16 mouse cellular contexts compared by ENCODE assay signal in genomic region chr13:63544119-63544966, GRCm38 (mm10). TPM values are rescaled to one million over a fixed set of nuclear protein-coding genes. Genes with fewer than 3 reads are reported as not detected.
DNase-seq lines count a peak whose midpoint lies in the region; ATAC-seq and TF ChIP-seq lines count a peak whose summit lies in the region.
"Had no signal": no experiment of that assay in that cellular context is flagged by ENCODE, and none has a peak within 500 bp of the region (broad histone marks: within the 10 kb centered on the region; RNA-seq: fewer than 3 reads in every experiment).

No protein-coding gene starts in this region.

- no peak for TF ChIP-seq EP300 in liver, postnatal 0 days (IDR thresholded peaks at IDR 0.05; ENCODE audit: low read depth)

- no peak for DNase-seq in liver, postnatal 0 days
- DNase-seq in liver, embryonic 11.5 days (ENCODE audit: low spot score) = no peak
- DNase-seq in hindbrain, embryonic 10.5 days (ENCODE audit: low spot score) = no peak
- DNase-seq in cerebellum, adult 9-11 months = no peak
- no peak for DNase-seq in left cerebral cortex, adult 8-10 months (ENCODE audit: low spot score in 2 of 2)
- DNase-seq: cerebellum, adult 2 months; heart, adult 18-20 months; heart, postnatal 10 days; left cerebral cortex, postnatal 4 days; lung, postnatal 4 days; thymus, postnatal 36 days had no signal

- H3K27me3 ChIP-seq in liver, postnatal 0 days (ENCODE audit: insufficient read depth, low read length) = no peaks in the 10 kb centered on the region
- no peaks in the 10 kb centered on the region for H3K27me3 ChIP-seq in liver, embryonic 11.5 days (replicated peaks; ENCODE audit: control insufficient read depth, insufficient read depth, low read length)
- H3K27me3 ChIP-seq in forebrain, embryonic 12.5 days = peaks cover 18% of the 10 kb centered on the region
- no peaks in the 10 kb centered on the region for H3K27me3 ChIP-seq in hindbrain, embryonic 10.5 days (ENCODE audit: insufficient read depth, poor library complexity, severe bottlenecking)
- no peaks in the 10 kb centered on the region for H3K27me3 ChIP-seq in neural tube, embryonic 12.5 days (replicated peaks)
- H3K27me3 ChIP-seq: liver, embryonic 15.5 days had no signal

- ATAC-seq in liver, postnatal 0 days = no peak
- no peak for ATAC-seq in liver, embryonic 11.5 days (replicated peaks; ENCODE audit: low FRiP score)
- peak; percentile 58 for ATAC-seq in forebrain, embryonic 12.5 days (ENCODE audit: low FRiP score)
- no peak for ATAC-seq in neural tube, embryonic 12.5 days (ENCODE audit: low FRiP score, low read depth)
- no peak for ATAC-seq in erythroblast, adult 5-6 weeks (replicated peaks; ENCODE audit: low FRiP score, poor library complexity, severe bottlenecking)

- no peak overlapping the region for H3K4me3 ChIP-seq in liver, postnatal 0 days (ENCODE audit: low read depth, low read length)
- H3K4me3 ChIP-seq in liver, embryonic 11.5 days (ENCODE audit: low read depth, low read length) = no peak overlapping the region
- H3K4me3 ChIP-seq in forebrain, embryonic 12.5 days (replicated peaks) = no peak overlapping the region
- H3K4me3 ChIP-seq in hindbrain, embryonic 10.5 days = no peak overlapping the region
- H3K4me3 ChIP-seq in neural tube, embryonic 12.5 days = no peak overlapping the region
- H3K4me3 ChIP-seq: erythroblast, embryonic 14.5 days; liver, embryonic 15.5 days had no signal

- peaks cover 44% of the 10 kb centered on the region for H3K36me3 ChIP-seq in liver, postnatal 0 days (replicated peaks; ENCODE audit: insufficient read depth, low read length)
- peaks cover 36% of the 10 kb centered on the region for H3K36me3 ChIP-seq in liver, embryonic 11.5 days (ENCODE audit: control insufficient read depth, insufficient read depth, low read length)
- peaks cover 38% of the 10 kb centered on the region for H3K36me3 ChIP-seq in forebrain, embryonic 12.5 days (replicated peaks)
- peaks cover 91% of the 10 kb centered on the region for H3K36me3 ChIP-seq in hindbrain, embryonic 10.5 days
- peaks cover 42% of the 10 kb centered on the region for H3K36me3 ChIP-seq in neural tube, embryonic 12.5 days

- H3K4me1 ChIP-seq in liver, postnatal 0 days (ENCODE audit: insufficient read depth) = peaks cover 6% of the 10 kb centered on the region; the same call in 1 of the 2 replicates
- H3K4me1 ChIP-seq in liver, embryonic 11.5 days (replicated peaks; ENCODE audit: control insufficient read depth, insufficient read depth, low read length) = 0 out of 2 replicates have a peak, but pooled peaks cover under 1% of the 10 kb centered on the region
- H3K4me1 ChIP-seq in forebrain, embryonic 12.5 days = peaks cover 64% of the 10 kb centered on the region
- H3K4me1 ChIP-seq in hindbrain, embryonic 10.5 days (replicated peaks) = peaks cover 72% of the 10 kb centered on the region
- H3K4me1 ChIP-seq in neural tube, embryonic 12.5 days = peaks cover 43% of the 10 kb centered on the region

- 0 out of 2 replicates have a peak overlapping the region, but pooled peaks have one; percentile 19 for H3K27ac ChIP-seq in liver, postnatal 0 days (ENCODE audit: low read depth)
- no peak overlapping the region for H3K27ac ChIP-seq in liver, embryonic 11.5 days (ENCODE audit: low read depth, low read length)
- peak overlapping the region; percentile 70 for H3K27ac ChIP-seq in forebrain, embryonic 12.5 days
- 0 out of 2 replicates have a peak overlapping the region, but pooled peaks have one; percentile 14 for H3K27ac ChIP-seq in hindbrain, embryonic 10.5 days
- H3K27ac ChIP-seq in neural tube, embryonic 12.5 days = no peak overlapping the region
- H3K27ac ChIP-seq: liver, embryonic 15.5 days had no signal

- no peak overlapping the region for H3K9ac ChIP-seq in liver, postnatal 0 days (replicated peaks)
- H3K9ac ChIP-seq in liver, embryonic 11.5 days (ENCODE audit: low read depth, low read length) = no peak overlapping the region
- no peak overlapping the region for H3K9ac ChIP-seq in forebrain, embryonic 12.5 days
- no peak overlapping the region for H3K9ac ChIP-seq in neural tube, embryonic 12.5 days
- H3K9ac ChIP-seq: liver, embryonic 15.5 days had no signal

- WGBS in liver, postnatal 0 days (ENCODE audit: insufficient replicate concordance) = 79% methylated on average over 13 of the region's 13 CpGs
- WGBS in liver, embryonic 11.5 days = 81% methylated on average over 13 of the region's 13 CpGs
- 27% methylated on average over 13 of the region's 13 CpGs for WGBS in forebrain, embryonic 12.5 days
- 71% methylated on average over 13 of the region's 13 CpGs for WGBS in hindbrain, embryonic 10.5 days
- 36% methylated on average over 13 of the region's 13 CpGs for WGBS in neural tube, embryonic 12.5 days

- no peak overlapping the region for H3K4me2 ChIP-seq in liver, postnatal 0 days (ENCODE audit: low read depth, low read length)
- no peak overlapping the region for H3K4me2 ChIP-seq in liver, embryonic 11.5 days
- peak overlapping the region; percentile 32 for H3K4me2 ChIP-seq in forebrain, embryonic 12.5 days
- peak overlapping the region; percentile 8; the same call in 1 of the 2 replicates for H3K4me2 ChIP-seq in neural tube, embryonic 12.5 days (replicated peaks)
- H3K4me2 ChIP-seq: liver, embryonic 15.5 days had no signal

- no peak for TF ChIP-seq CTCF in liver, postnatal 0 days (IDR thresholded peaks at IDR 0.05; ENCODE audit: low read depth)

- H3K9me3 ChIP-seq in liver, postnatal 0 days (ENCODE audit: low read length) = no peaks in the 10 kb centered on the region
- H3K9me3 ChIP-seq in liver, embryonic 11.5 days (ENCODE audit: control insufficient read depth, low read length) = no peaks in the 10 kb centered on the region
- no peaks in the 10 kb centered on the region for H3K9me3 ChIP-seq in forebrain, embryonic 12.5 days
- H3K9me3 ChIP-seq in hindbrain, embryonic 10.5 days = no peaks in the 10 kb centered on the region
- no peaks in the 10 kb centered on the region for H3K9me3 ChIP-seq in neural tube, embryonic 12.5 days
- H3K9me3 ChIP-seq: liver, embryonic 15.5 days had no signal

RNA-seq across cellular contexts. Expression of gene Ptch1, which starts 29.1 kb away (rescaled TPM):
- polyA plus RNA-seq in liver, postnatal 0 days (2015; fragmentation: Nextera tagmentation; extraction: Ambion mirVana) = 1.8 and 2.5 TPM in 2 replicates
- 14.0 and 15.0 TPM in 2 replicates for polyA plus RNA-seq in liver, embryonic 11.5 days (2014; fragmentation: Nextera tagmentation; extraction: Ambion mirVana)
- polyA plus RNA-seq in forebrain, embryonic 12.5 days (2016; fragmentation: Nextera tagmentation; extraction: Ambion mirVana) = 24.0 and 24.4 TPM in 2 replicates
- polyA plus RNA-seq in hindbrain, embryonic 10.5 days (2016; fragmentation: Nextera tagmentation; extraction: Ambion mirVana) = 21.8 and 22.1 TPM in 2 replicates
- polyA plus RNA-seq in neural tube, embryonic 12.5 days (2016; fragmentation: Nextera tagmentation; extraction: Ambion mirVana) = 22.6 and 23.9 TPM in 2 replicates
- 2.5 and 4.8 TPM in 2 replicates for total RNA-seq in erythroblast, adult 5-6 weeks (2015; ENCODE audit: low replicate concordance)
- total RNA-seq in erythroblast, adult 5-6 weeks (2017; ENCODE audit: low replicate concordance) = 1.5 and 2.5 TPM in 2 replicates
- total RNA-seq in left cerebral cortex, adult 8-10 months (2022) = 10 to 100 TPM; 49.4 to 73.3 (median 61.8) TPM

RNA-seq across cellular contexts. Expression of gene Fancc, which starts 47.3 kb away (rescaled TPM):
- polyA plus RNA-seq in liver, postnatal 0 days (2015; fragmentation: Nextera tagmentation; extraction: Ambion mirVana) = 3.5 and 5.2 TPM in 2 replicates
- polyA plus RNA-seq in liver, embryonic 11.5 days (2014; fragmentation: Nextera tagmentation; extraction: Ambion mirVana) = 16.0 and 18.9 TPM in 2 replicates
- polyA plus RNA-seq in forebrain, embryonic 12.5 days (2016; fragmentation: Nextera tagmentation; extraction: Ambion mirVana) = 21.0 and 23.0 TPM in 2 replicates
- 23.4 and 25.2 TPM in 2 replicates for polyA plus RNA-seq in hindbrain, embryonic 10.5 days (2016; fragmentation: Nextera tagmentation; extraction: Ambion mirVana)
- polyA plus RNA-seq in neural tube, embryonic 12.5 days (2016; fragmentation: Nextera tagmentation; extraction: Ambion mirVana) = 22.7 and 24.0 TPM in 2 replicates
- 4.8 and 26.5 TPM in 2 replicates for total RNA-seq in erythroblast, adult 5-6 weeks (2015; ENCODE audit: low replicate concordance)
- total RNA-seq in erythroblast, adult 5-6 weeks (2017; ENCODE audit: low replicate concordance) = 9.0 and 17.6 TPM in 2 replicates
- total RNA-seq in left cerebral cortex, adult 8-10 months (2022) = 10 to 100 TPM; 10.5 to 12.1 (median 10.6) TPM

Comparison
In these comparisons a context has a peak if more than half of its experiments do, and no peak if none do; other contexts are left out.
1. H3K27ac ChIP-seq: peak in liver, postnatal 0 days (single experiment), forebrain, embryonic 12.5 days (single experiment) and hindbrain, embryonic 10.5 days (single experiment); none in liver, embryonic 11.5 days (single experiment) and neural tube, embryonic 12.5 days (single experiment).
2. H3K4me2 ChIP-seq: peak in forebrain, embryonic 12.5 days (single experiment) and neural tube, embryonic 12.5 days (single experiment); none in liver, postnatal 0 days (single experiment) and liver, embryonic 11.5 days (single experiment).